Mouse (Mus musculus): ENCODE data around the gene 4930519G04Rik. TPM values are rescaled to one million over a fixed set of nuclear protein-coding genes. Genes with fewer than 3 reads are reported as not detected.

Gene 4930519G04Rik
- polyA plus RNA-seq, 2 experiments: not detected

- Histone ChIP-seq H3K4me1 (replicated peaks; ENCODE audit: control insufficient read depth in 2 of 2, insufficient read depth in 2 of 2, low read length in 1 of 2) (no peaks in the 10 kb centered on the region), H3K9ac (replicated peaks) (no peak overlapping the region), H3K4me2 (ENCODE audit: low read depth) (no peak overlapping the region), H3K9me3 (ENCODE audit: control insufficient read depth, low read length) (no peaks in the 10 kb centered on the region), H3K27me3 (ENCODE audit: control insufficient read depth, insufficient read depth, low read length) (no peaks in the 10 kb centered on the region; the same call in 1 of the 2 replicates), H3K36me3 (replicated peaks; ENCODE audit: control insufficient read depth, insufficient read depth, low read depth) (no peaks in the 10 kb centered on the region), H3K4me3 (ENCODE audit: insufficient read depth in 1 of 2, low read depth in 2 of 2, low read length in 2 of 2) (no peak overlapping the region), H3K27ac (no peak overlapping the region)
- TF ChIP-seq CTCF (IDR thresholded peaks at IDR 0.05; ENCODE audit: low read depth) (no peak), EP300 (IDR thresholded peaks at IDR 0.05; ENCODE audit: low read depth) (no peak)
- ATAC-seq (ENCODE audit: insufficient read depth): no peak
- 53% methylated on average over 6 of the region's 6 CpGs for WGBS (ENCODE audit: insufficient replicate concordance)
- DNase-seq (ENCODE audit: low read depth in 3 of 3, low spot score in 3 of 3): no peak
These were observed 8.3 kb downstream of the 4930519G04Rik start for GRCm38 (mm10) chr5:114861730-114862129.

GRCm38 (mm10) chr5:114864813-114865212 is 11.3 kb downstream of the 4930519G04Rik start:
- no peak overlapping the region for H3K9ac ChIP-seq (replicated peaks)
- WGBS (ENCODE audit: insufficient replicate concordance): 68% methylated on average over 7 of the region's 7 CpGs
- no peak for ATAC-seq (ENCODE audit: insufficient read depth)

GRCm38 (mm10) chr5:114865279-114865678 is 11.8 kb downstream of the 4930519G04Rik start:
- no peak for TF ChIP-seq EP300 (IDR thresholded peaks at IDR 0.05; ENCODE audit: low read depth)
- TF ChIP-seq CTCF (IDR thresholded peaks at IDR 0.05; ENCODE audit: low read depth): no peak
- Histone ChIP-seq H3K27ac (no peak overlapping the region), H3K4me2 (ENCODE audit: low read depth) (no peak overlapping the region), H3K4me3 (ENCODE audit: insufficient read depth in 1 of 2, low read depth in 2 of 2, low read length in 2 of 2) (no peak overlapping the region), H3K27me3 (ENCODE audit: control insufficient read depth, insufficient read depth, low read length) (no peaks in the 10 kb centered on the region), H3K4me1 (replicated peaks; ENCODE audit: control insufficient read depth in 2 of 2, insufficient read depth in 2 of 2, low read length in 1 of 2) (no peaks in the 10 kb centered on the region), H3K36me3 (replicated peaks; ENCODE audit: control insufficient read depth, insufficient read depth, low read depth) (no peaks in the 10 kb centered on the region), H3K9ac (replicated peaks) (no peak overlapping the region), H3K9me3 (ENCODE audit: control insufficient read depth, low read length) (no peaks in the 10 kb centered on the region; the same call in 1 of the 2 replicates)
- 74% methylated on average over 12 of the region's 12 CpGs for WGBS (ENCODE audit: insufficient replicate concordance)
- DNase-seq (ENCODE audit: low read depth in 3 of 3, low spot score in 3 of 3): no peak
- ATAC-seq (ENCODE audit: insufficient read depth): no peak

More at GRCm38 (mm10) chr5:114864813-114865212, 11.3 kb downstream of the 4930519G04Rik start:
- Histone ChIP-seq H3K36me3 (replicated peaks; ENCODE audit: control insufficient read depth, insufficient read depth, low read depth) (no peaks in the 10 kb centered on the region), H3K4me3 (ENCODE audit: insufficient read depth in 1 of 2, low read depth in 2 of 2, low read length in 2 of 2) (no peak overlapping the region), H3K4me1 (replicated peaks; ENCODE audit: control insufficient read depth in 2 of 2, insufficient read depth in 2 of 2, low read length in 1 of 2) (no peaks in the 10 kb centered on the region), H3K4me2 (ENCODE audit: low read depth) (no peak overlapping the region), H3K9me3 (ENCODE audit: control insufficient read depth, low read length) (no peaks in the 10 kb centered on the region; the same call in 1 of the 2 replicates), H3K27me3 (ENCODE audit: control insufficient read depth, insufficient read depth, low read length) (no peaks in the 10 kb centered on the region), H3K27ac (no peak overlapping the region)
- no peak for DNase-seq (ENCODE audit: low read depth in 3 of 3, low spot score in 3 of 3)
- TF ChIP-seq CTCF (IDR thresholded peaks at IDR 0.05; ENCODE audit: low read depth) (no peak), EP300 (IDR thresholded peaks at IDR 0.05; ENCODE audit: low read depth) (no peak)

- ATAC-seq (ENCODE audit: insufficient read depth): no peak
- no peak for DNase-seq (ENCODE audit: low read depth in 3 of 3, low spot score in 3 of 3)
- H3K9ac ChIP-seq (replicated peaks): no peak overlapping the region
- H3K27me3 ChIP-seq (ENCODE audit: control insufficient read depth, insufficient read depth, low read length): no peaks in the 10 kb centered on the region
- H3K36me3 ChIP-seq (replicated peaks; ENCODE audit: control insufficient read depth, insufficient read depth, low read depth): no peaks in the 10 kb centered on the region
- TF ChIP-seq CTCF (IDR thresholded peaks at IDR 0.05; ENCODE audit: low read depth) (peak; percentile 52), EP300 (IDR thresholded peaks at IDR 0.05; ENCODE audit: low read depth) (no peak)
- H3K4me1 ChIP-seq (replicated peaks; ENCODE audit: control insufficient read depth in 2 of 2, insufficient read depth in 2 of 2, low read length in 1 of 2): no peaks in the 10 kb centered on the region
- 43% methylated on average over 6 of the region's 6 CpGs for WGBS (ENCODE audit: insufficient replicate concordance)
- no peak overlapping the region for H3K4me3 ChIP-seq (ENCODE audit: insufficient read depth in 1 of 2, low read depth in 2 of 2, low read length in 2 of 2)
- H3K4me2 ChIP-seq (ENCODE audit: low read depth): no peak overlapping the region
- H3K27ac ChIP-seq: no peak overlapping the region
- H3K9me3 ChIP-seq (ENCODE audit: control insufficient read depth, low read length): no peaks in the 10 kb centered on the region
These were observed 22.4 kb downstream of the 4930519G04Rik start for GRCm38 (mm10) chr5:114875858-114876257.

GRCm38 (mm10) chr5:114876331-114876730 is 22.9 kb downstream of the 4930519G04Rik start:
- Histone ChIP-seq H3K4me3 (ENCODE audit: insufficient read depth in 1 of 2, low read depth in 2 of 2, low read length in 2 of 2) (no peak overlapping the region), H3K36me3 (replicated peaks; ENCODE audit: control insufficient read depth, insufficient read depth, low read depth) (no peaks in the 10 kb centered on the region), H3K27ac (no peak overlapping the region), H3K9me3 (ENCODE audit: control insufficient read depth, low read length) (no peaks in the 10 kb centered on the region), H3K4me1 (replicated peaks; ENCODE audit: control insufficient read depth in 2 of 2, insufficient read depth in 2 of 2, low read length in 1 of 2) (no peaks in the 10 kb centered on the region), H3K4me2 (ENCODE audit: low read depth) (no peak overlapping the region), H3K27me3 (ENCODE audit: control insufficient read depth, insufficient read depth, low read length) (no peaks in the 10 kb centered on the region), H3K9ac (replicated peaks) (no peak overlapping the region)
- TF ChIP-seq CTCF (IDR thresholded peaks at IDR 0.05; ENCODE audit: low read depth): no peak
- TF ChIP-seq EP300 (IDR thresholded peaks at IDR 0.05; ENCODE audit: low read depth): no peak
- no peak for ATAC-seq (ENCODE audit: insufficient read depth)
- 56% methylated on average over 6 of the region's 6 CpGs for WGBS (ENCODE audit: insufficient replicate concordance)
- DNase-seq (ENCODE audit: low read depth in 3 of 3, low spot score in 3 of 3): no peak
